In the genomic region with DNA sequence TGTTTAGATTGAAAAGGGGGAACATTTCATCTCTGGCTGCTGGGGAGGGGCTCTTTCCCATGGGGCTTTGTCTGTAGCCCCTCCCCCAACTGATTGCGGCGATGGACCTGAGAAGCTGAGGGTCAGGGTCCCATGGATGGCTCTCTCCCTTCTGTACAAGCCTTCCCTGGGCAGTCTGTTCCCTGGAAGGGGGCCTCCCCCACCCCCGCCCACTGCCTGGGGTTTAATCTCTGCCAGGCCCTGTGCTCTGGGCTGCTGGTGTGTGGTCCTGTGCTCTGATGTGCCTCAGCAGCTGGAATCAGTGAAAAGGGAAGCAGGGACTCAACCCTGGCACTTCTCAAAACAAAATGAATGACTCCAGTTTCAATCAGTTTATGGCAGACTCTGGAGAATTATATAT, we compare ENCODE assay signal across 13 mouse cellular contexts. TPM values are rescaled to one million over a fixed set of nuclear protein-coding genes. Genes with fewer than 3 reads are reported as not detected.
A peak's percentile ranks its signal among the peaks of the same experiment; 100 is the strongest.
DNase-seq lines count a peak whose midpoint lies in the region; ATAC-seq and TF ChIP-seq lines count a peak whose summit lies in the region.
"Had no signal": no experiment of that assay in that cellular context is flagged by ENCODE, and none has a peak within 500 bp of the region (broad histone marks: within the 10 kb centered on the region; RNA-seq: fewer than 3 reads in every experiment).

No protein-coding gene starts in this region.

- no peaks in the 10 kb centered on the region for H3K36me3 ChIP-seq in hindbrain, embryonic 10.5 days
- H3K36me3 ChIP-seq in hindbrain, embryonic 14.5 days (replicated peaks; ENCODE audit: control insufficient read depth, insufficient read depth) = no peaks in the 10 kb centered on the region
- H3K36me3 ChIP-seq in forebrain, embryonic 12.5 days (replicated peaks) = no peaks in the 10 kb centered on the region
- H3K36me3 ChIP-seq in limb, embryonic 14.5 days (ENCODE audit: control insufficient read depth, insufficient read depth, low read length) = no peaks in the 10 kb centered on the region

- peak overlapping the region; percentile 85 for H3K27ac ChIP-seq in hindbrain, embryonic 10.5 days
- no peak overlapping the region for H3K27ac ChIP-seq in hindbrain, embryonic 14.5 days
- H3K27ac ChIP-seq in forebrain, embryonic 12.5 days = no peak overlapping the region
- H3K27ac ChIP-seq in limb, embryonic 14.5 days (replicated peaks; ENCODE audit: low read depth, low read length) = no peak overlapping the region
- H3K27ac ChIP-seq: gastrocnemius, adult 2 months had no signal

- 0 out of 2 replicates have a peak overlapping the region, but pooled peaks have one; percentile 18 for H3K4me3 ChIP-seq in hindbrain, embryonic 10.5 days
- no peak overlapping the region for H3K4me3 ChIP-seq in hindbrain, embryonic 14.5 days (replicated peaks; ENCODE audit: low read length)
- no peak overlapping the region for H3K4me3 ChIP-seq in forebrain, embryonic 12.5 days (replicated peaks)
- H3K4me3 ChIP-seq in limb, embryonic 14.5 days (replicated peaks; ENCODE audit: low read length) = no peak overlapping the region
- H3K4me3 ChIP-seq: gastrocnemius, adult 2 months had no signal

- H3K27me3 ChIP-seq in hindbrain, embryonic 10.5 days (ENCODE audit: insufficient read depth, poor library complexity, severe bottlenecking) = 0 out of 2 replicates have a peak, but pooled peaks cover 7% of the 10 kb centered on the region
- no peaks in the 10 kb centered on the region for H3K27me3 ChIP-seq in hindbrain, embryonic 14.5 days (ENCODE audit: control insufficient read depth, insufficient read depth, low read length)
- H3K27me3 ChIP-seq in forebrain, embryonic 12.5 days = peaks cover 19% of the 10 kb centered on the region; the same call in 1 of the 2 replicates
- H3K27me3 ChIP-seq in limb, embryonic 14.5 days (ENCODE audit: control insufficient read depth, insufficient read depth, low read length) = no peaks in the 10 kb centered on the region

- 9% methylated on average over 3 of the region's 3 CpGs for WGBS in hindbrain, embryonic 10.5 days
- WGBS in hindbrain, embryonic 14.5 days = 8% methylated on average over 3 of the region's 3 CpGs
- WGBS in forebrain, embryonic 12.5 days = 0% methylated on average over 3 of the region's 3 CpGs
- 13% methylated on average over 3 of the region's 3 CpGs for WGBS in limb, embryonic 14.5 days

- H3K4me2 ChIP-seq in hindbrain, embryonic 14.5 days (replicated peaks) = no peak overlapping the region
- H3K4me2 ChIP-seq in forebrain, embryonic 12.5 days = peak overlapping the region; percentile 35
- 0 out of 2 replicates have a peak overlapping the region, but pooled peaks have one; percentile 6 for H3K4me2 ChIP-seq in limb, embryonic 14.5 days (replicated peaks; ENCODE audit: low read depth, low read length, severe bottlenecking)

- no peak overlapping the region for H3K9ac ChIP-seq in hindbrain, embryonic 14.5 days
- H3K9ac ChIP-seq in forebrain, embryonic 12.5 days = no peak overlapping the region; the same call in 1 of the 2 replicates
- H3K9ac ChIP-seq in limb, embryonic 14.5 days (ENCODE audit: low read depth, low read length, severe bottlenecking) = no peak overlapping the region

- H3K4me1 ChIP-seq in hindbrain, embryonic 10.5 days (replicated peaks) = peaks cover 23% of the 10 kb centered on the region
- H3K4me1 ChIP-seq in hindbrain, embryonic 14.5 days (replicated peaks; ENCODE audit: control insufficient read depth, insufficient read depth, low read length) = peaks cover 4% of the 10 kb centered on the region; the same call in 1 of the 2 replicates
- H3K4me1 ChIP-seq in forebrain, embryonic 12.5 days = peaks cover 19% of the 10 kb centered on the region
- H3K4me1 ChIP-seq in limb, embryonic 14.5 days (ENCODE audit: control insufficient read depth, insufficient read depth, low read length) = peaks cover 8% of the 10 kb centered on the region

- ATAC-seq in hindbrain, embryonic 14.5 days (ENCODE audit: low FRiP score) = no peak
- ATAC-seq in forebrain, embryonic 12.5 days (ENCODE audit: low FRiP score) = peak; percentile 49; the same call in 1 of the 2 replicates
- peak; percentile 85 for ATAC-seq in limb, embryonic 14.5 days (ENCODE audit: low FRiP score, low read depth)

- no peak for TF ChIP-seq POLR2A in limb, embryonic 14.5 days (IDR thresholded peaks at IDR 0.05; ENCODE audit: borderline replicate concordance, extremely low read depth, insufficient read depth, insufficient read length)

- H3K9me3 ChIP-seq in hindbrain, embryonic 10.5 days = no peaks in the 10 kb centered on the region
- H3K9me3 ChIP-seq in hindbrain, embryonic 14.5 days (ENCODE audit: control insufficient read depth, low read length) = no peaks in the 10 kb centered on the region
- H3K9me3 ChIP-seq in forebrain, embryonic 12.5 days = no peaks in the 10 kb centered on the region
- H3K9me3 ChIP-seq in limb, embryonic 14.5 days (ENCODE audit: control insufficient read depth, low read length) = no peaks in the 10 kb centered on the region

- peak; percentile 38 for DNase-seq in hindbrain, embryonic 10.5 days (ENCODE audit: low spot score)
- DNase-seq in hindbrain, embryonic 14.5 days (ENCODE audit: low spot score) = no peak
- peak; percentile 51 for DNase-seq in embryo, embryonic 10 days (ENCODE audit: low spot score)
- DNase-seq in limb, embryonic 14.5 days (ENCODE audit: low spot score) = peak; percentile 32
- no peak for DNase-seq in urinary bladder, adult 18-20 months (ENCODE audit: low spot score in 2 of 2)
- DNase-seq in spleen, postnatal 14 days (ENCODE audit: low spot score in 2 of 2) = no peak
- DNase-seq in adrenal gland, adult 18-20 months (ENCODE audit: low spot score in 2 of 2) = no peak
- DNase-seq: gastrocnemius, adult 2 months; heart, postnatal 4 days; kidney, postnatal 25 days; lung, adult 2 months had no signal

RNA-seq across cellular contexts. Expression of gene Smoc1, which starts 16.8 kb away (rescaled TPM):
- polyA plus RNA-seq in hindbrain, embryonic 10.5 days (2016; fragmentation: Nextera tagmentation; extraction: Ambion mirVana) = 21.1 and 35.2 TPM in 2 replicates
- polyA plus RNA-seq in hindbrain, embryonic 14.5 days (2014; fragmentation: Nextera tagmentation; extraction: Ambion mirVana) = 23.8 and 25.8 TPM in 2 replicates
- polyA plus RNA-seq in forebrain, embryonic 12.5 days (2016; fragmentation: Nextera tagmentation; extraction: Ambion mirVana) = 7.3 and 8.5 TPM in 2 replicates
- polyA plus RNA-seq in limb, embryonic 14.5 days (2012; rRNA removed) = 16.3 and 17.5 TPM in 2 replicates
- polyA plus RNA-seq in limb, embryonic 14.5 days (2014; fragmentation: Nextera tagmentation; extraction: Ambion mirVana) = 8.1 and 8.5 TPM in 2 replicates
- total RNA-seq in adrenal gland, adult 18-20 months (2021) = 100 to 1,000 TPM; 101 to 131 TPM

RNA-seq across cellular contexts. Expression of gene Slc10a1, which starts 41.3 kb away (rescaled TPM):
- polyA plus RNA-seq in hindbrain, embryonic 10.5 days (2016; fragmentation: Nextera tagmentation; extraction: Ambion mirVana) = 0.26 and 0.36 TPM in 2 replicates
- 0.20 and 0.55 TPM in 2 replicates for polyA plus RNA-seq in hindbrain, embryonic 14.5 days (2014; fragmentation: Nextera tagmentation; extraction: Ambion mirVana)
- polyA plus RNA-seq in forebrain, embryonic 12.5 days (2016; fragmentation: Nextera tagmentation; extraction: Ambion mirVana) = 0.99 and 1.4 TPM in 2 replicates
- polyA plus RNA-seq in limb, embryonic 14.5 days (2012; rRNA removed) = not detected in 2 replicates
- 0.45 and 0.98 TPM in 2 replicates for polyA plus RNA-seq in limb, embryonic 14.5 days (2014; fragmentation: Nextera tagmentation; extraction: Ambion mirVana)
- not detected for total RNA-seq in adrenal gland, adult 18-20 months (2021)
- total RNA-seq: gastrocnemius, adult 2 months; heart, postnatal 4 days; left cerebral cortex, postnatal 10 days had no signal

Comparison
In these comparisons a context has a peak if more than half of its experiments do, and no peak if none do; other contexts are left out.
1. DNase-seq: peak in hindbrain, embryonic 10.5 days (single experiment), embryo, embryonic 10 days (single experiment) and limb, embryonic 14.5 days (single experiment); none in hindbrain, embryonic 14.5 days (single experiment), urinary bladder, adult 18-20 months (0 of 2), spleen, postnatal 14 days (0 of 2) and adrenal gland, adult 18-20 months (0 of 2).